Mouse (Mus musculus): Measurements from ENCODE around the gene Tekt1.

DNA sequence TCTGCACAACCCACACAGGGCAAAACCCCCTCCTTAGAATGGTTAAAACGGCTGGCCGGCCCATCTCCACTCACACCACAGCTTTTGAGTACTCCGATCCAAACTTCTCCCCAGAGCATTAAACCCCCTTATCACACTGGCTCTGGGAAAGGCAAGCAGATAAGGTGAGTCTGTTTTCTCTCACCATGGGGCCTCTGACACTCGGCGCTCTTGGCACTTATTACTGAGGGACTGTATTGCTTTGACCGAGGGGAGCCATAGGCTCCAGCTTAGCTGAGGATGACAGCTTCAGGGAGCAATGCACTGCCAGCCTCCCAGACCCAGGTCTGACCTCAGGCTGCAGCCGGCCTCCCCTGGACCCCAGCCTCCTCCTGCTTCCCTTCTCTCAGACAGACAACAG, 45.3 kb upstream of the Tekt1 start:
- TF ChIP-seq ZC3H11A (IDR thresholded peaks at IDR 0.05; ENCODE audit: low read depth, low read length), result no peak
- TF ChIP-seq CHD2 (IDR thresholded peaks at IDR 0.05; ENCODE audit: low read length), result no peak
- no peak for TF ChIP-seq NRF1 (IDR thresholded peaks at IDR 0.05; ENCODE audit: low read depth, low read length)
- TF ChIP-seq CTCF (conservative IDR thresholded peaks at IDR 0.05 in 1 of 2, IDR thresholded peaks at IDR 0.05 in 1 of 2; ENCODE audit: low read depth in 2 of 2, low read length in 2 of 2), result no peak
- no peak for TF ChIP-seq POLR2A (IDR thresholded peaks at IDR 0.05; ENCODE audit: low read depth, low read length)
- TF ChIP-seq JUND (conservative IDR thresholded peaks at IDR 0.05; ENCODE audit: low read depth, low read length), result no peak
- no peak for TF ChIP-seq EP300 (IDR thresholded peaks at IDR 0.05; ENCODE audit: low read length)
- TF ChIP-seq UBTF (IDR thresholded peaks at IDR 0.05; ENCODE audit: low read depth, low read length), result no peak
- no peak for TF ChIP-seq ZNF384 (IDR thresholded peaks at IDR 0.05; ENCODE audit: low read depth, low read length)
- TF ChIP-seq CHD1 (IDR thresholded peaks at IDR 0.05; ENCODE audit: low read depth, low read length), result no peak
- TF ChIP-seq SMC3 (IDR thresholded peaks at IDR 0.05; ENCODE audit: low read depth, low read length), result no peak
- TF ChIP-seq TCF12 (IDR thresholded peaks at IDR 0.05; ENCODE audit: low read depth, low read length), result no peak
- TF ChIP-seq ETS1 (conservative IDR thresholded peaks at IDR 0.05; ENCODE audit: low read depth, low read length), result no peak
- no peak for TF ChIP-seq KAT2A (IDR thresholded peaks at IDR 0.05; ENCODE audit: insufficient replicate concordance, low read length)

All from CH12.LX (cell line).